Mouse (Mus musculus): ENCODE results near the gene Specc1.

The Specc1 gene

GRCm38 (mm10) chr11:62015071-62015654, 58.6 kb downstream of the Specc1 start:
- DNase-seq (ENCODE audit: low spot score) = no peak

GRCm38 (mm10) chr11:62016985-62017384, 60.4 kb downstream of the Specc1 start:
- DNase-seq (ENCODE audit: low spot score) = no peak

- no peak for DNase-seq (ENCODE audit: low spot score)
Measured at GRCm38 (mm10) chr11:62018315-62019205, 62.0 kb downstream of the Specc1 start.

DNA sequence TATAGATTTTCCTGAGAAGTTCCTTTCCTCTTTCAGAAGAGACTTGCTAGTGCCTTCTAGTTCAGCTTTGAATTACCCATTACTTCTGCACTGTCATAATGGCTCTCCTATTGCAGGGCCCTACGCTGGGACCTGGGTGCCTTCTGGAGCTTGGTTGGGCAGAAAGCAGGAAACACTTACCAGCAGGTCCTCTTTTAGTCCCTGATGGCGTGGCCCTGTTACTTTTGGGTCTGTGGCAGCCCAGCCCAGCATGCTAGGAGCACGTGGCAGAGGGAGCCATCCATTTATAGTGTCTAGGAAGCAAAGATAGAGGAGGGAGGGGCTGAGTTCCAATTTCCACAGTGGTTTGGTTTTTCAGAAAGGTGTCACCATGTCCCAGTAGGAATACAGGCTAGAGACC, 63.3 kb downstream of the Specc1 start:
- DNase-seq (ENCODE audit: low spot score) = no peak

DNA sequence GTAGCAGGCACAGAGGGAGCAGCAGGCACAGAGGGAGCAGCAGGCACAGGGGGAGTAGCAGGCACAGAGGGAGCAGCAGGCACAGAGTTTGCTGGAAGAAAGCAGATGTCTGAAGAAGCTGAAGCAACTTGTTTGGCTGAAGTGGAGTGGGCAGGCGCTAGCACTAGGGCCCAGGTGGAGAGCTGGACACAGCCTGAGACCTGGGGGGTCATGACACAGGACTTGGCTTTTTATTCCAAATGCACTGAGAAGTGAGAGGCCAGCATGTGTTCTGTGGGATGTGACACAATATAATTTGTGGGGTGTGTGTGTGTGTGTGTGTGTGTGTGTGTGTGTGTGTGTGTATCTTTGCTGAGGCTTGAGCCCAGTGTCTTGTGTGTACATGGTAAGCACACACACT, 64.3 kb downstream of the Specc1 start:
- DNase-seq (ENCODE audit: low spot score) = no peak

GRCm38 (mm10) chr11:62022105-62022504, 65.5 kb downstream of the Specc1 start:
- DNase-seq (ENCODE audit: low spot score) = no peak

- no peak for DNase-seq (ENCODE audit: low spot score)
Measured at GRCm38 (mm10) chr11:62022718-62023493, 66.3 kb downstream of the Specc1 start.

- DNase-seq (ENCODE audit: low spot score) = no peak
Measured at GRCm38 (mm10) chr11:62023494-62024233, 67.1 kb downstream of the Specc1 start.

- DNase-seq (ENCODE audit: low spot score) = no peak
Measured at GRCm38 (mm10) chr11:62024234-62024601, 67.7 kb downstream of the Specc1 start.

GRCm38 (mm10) chr11:62024952-62025351, 68.4 kb downstream of the Specc1 start:
- DNase-seq (ENCODE audit: low spot score) = no peak

DNA sequence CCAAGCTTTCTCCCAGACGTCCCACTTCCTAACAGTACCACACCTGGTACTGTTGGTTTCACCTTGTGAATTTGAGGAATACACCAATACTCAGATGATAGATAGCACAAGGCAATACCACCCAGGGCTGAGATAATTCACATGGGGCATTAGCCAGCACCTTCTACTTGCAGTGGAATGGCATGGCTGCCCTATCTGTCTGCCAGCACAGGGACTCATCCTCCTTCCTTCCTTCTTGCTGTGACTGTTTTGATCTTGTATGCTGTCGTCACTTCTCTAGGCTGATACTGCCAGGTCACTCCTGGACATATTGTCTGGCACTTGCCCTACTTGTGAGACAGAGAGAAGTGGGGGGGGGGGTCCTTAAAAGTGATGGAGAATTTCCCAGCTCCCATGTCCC, 69.2 kb downstream of the Specc1 start:
- DNase-seq (ENCODE audit: low spot score) = no peak

DNA sequence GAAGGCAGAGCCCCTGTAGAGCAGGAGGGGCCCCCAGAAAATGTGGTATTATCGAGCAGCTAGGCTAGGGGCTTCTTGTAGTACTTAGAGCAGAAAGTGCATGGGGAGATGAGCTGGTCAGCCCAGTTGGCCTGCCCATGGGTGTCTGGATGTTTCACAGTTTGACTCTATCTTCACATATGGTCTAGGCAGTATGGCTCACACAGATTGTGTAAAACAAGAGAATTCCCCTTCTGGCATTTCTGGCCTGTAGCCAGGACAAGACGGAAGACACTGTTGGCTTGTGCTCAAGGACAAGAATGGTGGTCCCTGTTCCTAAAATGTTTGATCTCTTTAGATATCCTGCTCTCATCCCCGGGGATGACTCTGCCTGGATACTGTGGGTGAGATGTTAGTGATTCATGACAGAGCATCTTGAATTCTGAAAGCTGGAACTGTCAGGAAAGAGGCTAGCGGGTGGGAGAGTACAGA, 69.8 kb downstream of the Specc1 start:
- DNase-seq (ENCODE audit: low spot score) = no peak

GRCm38 (mm10) chr11:62027271-62027670, 70.7 kb downstream of the Specc1 start:
- no peak for DNase-seq (ENCODE audit: low spot score)

DNA sequence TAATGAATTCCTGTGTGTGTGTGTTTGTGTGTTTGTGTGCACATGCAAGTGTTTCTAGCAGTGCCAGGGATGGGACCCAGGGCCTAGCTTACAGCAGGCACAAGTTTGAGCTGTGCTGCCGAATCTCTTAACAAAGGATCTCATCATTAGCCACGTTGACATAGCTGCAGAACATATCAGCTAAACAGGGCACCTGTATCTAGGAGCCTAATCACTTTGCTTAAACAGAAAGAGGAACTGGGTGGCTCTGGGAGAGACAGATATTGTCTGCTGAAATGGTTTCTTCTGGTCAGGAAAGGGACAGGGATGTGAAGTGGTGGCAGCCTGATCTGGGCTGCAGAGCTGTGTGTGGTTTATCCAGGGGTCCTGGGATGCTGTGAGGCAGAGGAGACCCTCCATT, 71.1 kb downstream of the Specc1 start:
- DNase-seq (ENCODE audit: low spot score) = no peak

DNA sequence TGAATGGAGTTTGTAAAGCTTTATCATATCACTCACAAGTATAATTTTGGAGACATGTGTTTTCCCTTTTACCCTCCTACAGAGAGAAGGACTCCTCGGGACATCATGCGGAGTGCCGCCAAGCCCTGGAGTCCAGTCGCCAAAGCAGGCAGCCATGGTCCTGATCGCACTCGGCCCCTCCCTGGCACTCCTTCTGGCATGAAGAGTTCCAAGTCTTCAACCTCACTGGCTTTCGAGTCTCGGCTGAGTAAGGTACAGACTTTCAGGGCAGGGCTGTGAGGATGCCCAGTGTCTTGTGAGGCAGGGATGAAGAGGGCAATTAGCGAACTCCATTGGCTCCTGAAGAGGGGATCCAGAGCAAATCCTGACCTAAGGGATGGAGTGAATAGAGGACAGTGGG, 72.6 kb downstream of the Specc1 start:
- no peak for DNase-seq (ENCODE audit: low spot score)

DNA sequence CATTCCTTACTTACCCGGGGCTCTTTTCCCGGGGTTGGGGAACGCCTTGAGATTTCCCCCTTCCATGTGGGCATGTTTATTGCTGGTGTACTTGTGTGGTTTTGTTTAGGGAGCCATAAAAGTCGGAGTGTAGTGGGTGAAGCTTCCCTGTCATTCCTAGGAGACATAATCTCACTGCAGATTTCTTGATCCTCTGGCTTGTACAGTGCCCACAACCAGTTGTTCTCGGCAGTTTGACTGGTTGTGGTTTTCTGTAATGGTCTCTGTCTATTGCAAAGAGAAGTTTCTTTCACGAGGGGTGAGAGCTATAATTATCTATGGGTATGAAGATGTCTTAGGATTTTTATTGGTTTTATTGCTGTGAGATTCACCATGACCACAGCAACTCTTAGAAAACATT, 78.0 kb downstream of the Specc1 start:
- no peak for DNase-seq (ENCODE audit: low spot score)

DNA sequence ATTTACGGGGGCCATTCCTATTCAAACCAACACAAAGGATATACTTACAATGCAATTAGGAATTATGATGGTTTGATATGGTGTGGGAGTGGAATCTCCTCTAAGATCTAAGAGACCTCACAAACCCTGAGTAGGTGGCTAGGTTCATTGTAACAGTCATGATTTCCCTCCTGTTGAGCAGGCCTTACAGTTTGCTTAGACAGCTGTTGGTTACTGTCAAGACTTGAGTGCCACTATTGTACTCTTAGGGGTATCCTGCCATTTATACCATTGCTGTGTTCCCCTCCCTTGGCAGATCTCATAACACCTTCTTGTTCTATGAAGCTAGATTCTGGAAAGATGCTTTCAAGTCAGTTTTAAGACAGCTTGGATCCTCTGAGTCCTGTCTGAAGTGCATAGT, 78.7 kb downstream of the Specc1 start:
- no peak for DNase-seq (ENCODE audit: low spot score)

- no peak for DNase-seq (ENCODE audit: low spot score)
Measured at GRCm38 (mm10) chr11:62040122-62040521, 83.6 kb downstream of the Specc1 start.

- no peak for DNase-seq (ENCODE audit: low spot score)
Measured at GRCm38 (mm10) chr11:62044627-62045026, 88.1 kb downstream of the Specc1 start.

DNA sequence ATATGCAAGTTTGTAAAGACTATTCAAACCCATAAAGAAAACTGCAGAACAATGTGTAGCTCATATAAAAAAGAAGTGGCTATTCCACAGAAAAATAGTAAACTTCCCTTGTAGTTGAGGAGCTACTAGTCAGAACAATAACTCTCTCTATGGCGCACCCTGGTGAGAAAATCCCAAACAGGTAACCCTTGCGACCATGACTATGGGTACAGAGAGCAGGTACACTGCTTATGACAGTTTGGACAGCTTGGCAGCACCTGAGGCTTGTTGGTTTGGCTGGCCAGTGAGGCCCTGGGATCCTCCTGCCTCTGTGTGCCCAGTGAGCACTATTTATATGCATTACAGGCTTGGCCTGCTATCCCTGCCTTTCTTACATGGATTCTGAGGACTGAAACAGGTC, 89.4 kb downstream of the Specc1 start:
- no peak for DNase-seq (ENCODE audit: low spot score)

DNA sequence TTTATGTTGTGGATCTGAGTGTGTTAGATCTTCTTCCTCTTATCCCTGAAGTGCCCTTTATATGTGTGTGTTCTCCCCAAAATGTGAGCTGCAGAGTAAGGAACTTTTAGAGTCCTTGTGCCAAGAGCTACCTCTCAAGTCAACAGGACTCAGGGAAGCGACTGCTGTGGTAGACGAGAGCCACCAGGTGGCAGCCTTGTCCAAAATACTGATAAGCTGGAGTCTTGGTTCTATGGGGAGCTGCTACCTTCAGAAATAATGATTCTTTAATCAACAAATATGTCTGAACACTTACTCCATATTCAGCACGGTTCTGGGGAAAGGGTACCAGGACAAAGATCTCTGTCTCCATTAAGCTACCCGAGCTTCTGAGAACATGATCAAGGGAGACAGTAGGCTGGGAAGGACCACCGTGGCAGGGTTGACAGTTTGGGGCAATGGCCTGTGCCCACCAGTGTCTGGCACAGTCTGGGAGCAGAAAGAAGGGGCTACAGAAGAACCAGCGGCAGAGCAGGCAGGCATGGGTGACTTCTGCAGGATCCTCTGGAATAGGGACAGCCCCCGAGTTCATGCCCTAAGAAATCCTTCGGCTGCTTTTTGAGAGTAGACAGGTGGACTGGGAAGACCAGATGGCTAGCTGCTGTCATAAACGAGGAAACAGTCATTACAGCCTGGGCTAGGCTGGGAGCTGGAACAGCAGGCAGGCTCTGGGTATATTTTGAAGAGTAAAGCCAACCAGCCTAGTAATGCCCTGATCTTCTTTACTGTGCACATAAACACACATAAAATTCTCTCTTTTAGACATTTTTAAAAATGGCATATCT, 91.5 kb downstream of the Specc1 start:
- peak; percentile 70 for DNase-seq (ENCODE audit: low spot score)
